Mouse (Mus musculus) heart, postnatal 0 days (tissue): Measurements from ENCODE around the gene Tmem8b. TPM values are rescaled to one million over a fixed set of nuclear protein-coding genes. Genes with fewer than 3 reads are reported as not detected.

Source experiments
- ATAC-seq: fragments of 200-750 bp; cut with Nextera tagmentation; 2 replicates; pipeline ENCODE4 v1.8.0; 2017; ENCODE audit warnings: low read depth, moderate number of reproducible peaks, moderate library complexity; ENCODE audit not compliant: insufficient read depth
- DNase-seq: peaks from one replicate; pipeline ENCODE4 v3.0.0-alpha.2; 2016; ENCODE audit warnings: low spot score
- H3K27ac ChIP-seq: fragments of 300-500 bp; sonication (generic); 2 replicates; pipeline ENCODE4 v1.5.1; 2014; ENCODE audit warnings: low read depth, mild to moderate bottlenecking
- H3K27me3 ChIP-seq: fragments of 300-500 bp; sonication (generic); 2 replicates; pipeline ENCODE4 v1.6.1; 2014; ENCODE audit warnings: low read length, mixed read lengths; ENCODE audit not compliant: control insufficient read depth, insufficient read depth
- H3K36me3 ChIP-seq: fragments of 300-500 bp; sonication (generic); replicated peaks from 2 replicates; pipeline ENCODE4 v1.6.1; 2014; ENCODE audit warnings: low read length, mixed read lengths; ENCODE audit not compliant: control insufficient read depth, insufficient read depth
- H3K4me1 ChIP-seq: fragments of 300-500 bp; sonication (generic); 2 replicates; pipeline ENCODE4 v1.6.1; 2014; ENCODE audit warnings: antibody characterized with exemption; ENCODE audit not compliant: control insufficient read depth, insufficient read depth
- H3K4me2 ChIP-seq: fragments of 300-500 bp; sonication (generic); 2 replicates; pipeline ENCODE4 v1.6.1; 2014; ENCODE audit warnings: low read depth, mild to moderate bottlenecking, low read length, moderate library complexity
- H3K4me3 ChIP-seq: fragments of 300-500 bp; sonication (generic); 2 replicates; pipeline ENCODE4 v1.5.1; 2014; ENCODE audit warnings: low read depth, low read length
- H3K9ac ChIP-seq: fragments of 300-500 bp; sonication (generic); replicated peaks from 2 replicates; pipeline ENCODE4 v1.6.1; 2014; ENCODE audit warnings: low read depth, low read length, mixed read lengths
- H3K9me3 ChIP-seq: fragments of 300-500 bp; sonication (generic); replicated peaks from 2 replicates; pipeline ENCODE4 v1.6.1; 2016; ENCODE audit warnings: low read length; ENCODE audit not compliant: control insufficient read depth
- CTCF ChIP-seq: IDR thresholded peaks from 2 replicates; pipeline ENCODE4 v1.5.1; 2016; ENCODE audit warnings: antibody characterized with exemption, control low read depth, low read depth
- EP300 ChIP-seq: IDR thresholded peaks from 2 replicates; pipeline ENCODE4 v1.6.1; 2016; ENCODE audit warnings: antibody characterized with exemption, low read depth
- WGBS: fragments of 180-500 bp; shearing (Covaris S2); extraction: QIAGEN DNeasy Blood & Tissue Kit; methylation state at CpG from one replicate; pipeline ENCODE4 v1.1.7; 2014; 5-methylcytosine and 5-hydroxymethylcytosine counted together
- polyA plus RNA-seq: library from polyadenylated mRNA; unstranded; fragments of >200 nt; fragmentation: Nextera tagmentation; extraction: Ambion mirVana; gene quantifications from 2 replicates; pipeline ENCODE4 v1.2.1, GENCODE M21; 2015
- total RNA-seq: library from RNA; depleted of rRNA; stranded (reverse); fragments of >200 nt; gene quantifications from 2 replicates; pipeline ENCODE4 v1.2.3, GENCODE M21; 2014; ENCODE audit warnings: low replicate concordance

Tmem8b gene
- total and polyA plus RNA-seq, 2 experiments from 2014 or later = 4.9 to 24.9 TPM

DNA sequence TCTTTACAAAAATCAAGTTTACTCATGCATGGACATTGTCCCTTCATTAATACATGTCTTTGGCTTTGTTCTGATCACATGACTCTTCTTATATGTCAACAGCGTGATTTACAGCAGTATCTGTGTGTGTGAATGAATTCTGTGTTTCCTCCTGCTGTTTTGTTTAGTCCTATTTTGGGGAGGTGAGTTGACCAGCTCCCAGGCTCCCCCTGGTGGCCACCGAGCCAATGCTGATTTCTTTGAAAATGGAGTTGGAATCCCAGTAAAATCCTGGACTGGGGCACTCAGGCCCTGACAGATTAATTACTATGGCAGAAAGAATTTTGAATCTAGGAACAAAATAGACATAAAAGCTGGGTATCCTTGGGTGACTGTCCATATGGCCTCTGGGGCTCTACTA is 43.0 kb downstream of the Tmem8b start:
- H3K4me1 ChIP-seq = peaks cover 7% of the 10 kb centered on the region; the same call in 1 of the 2 replicates
- H3K9ac ChIP-seq = no peak overlapping the region
- H3K4me2 ChIP-seq = no peak overlapping the region
- 0% methylated on average over 2 of the region's 2 CpGs for WGBS
- H3K27ac ChIP-seq = no peak overlapping the region
- H3K9me3 ChIP-seq = no peaks in the 10 kb centered on the region
- no peak overlapping the region for H3K4me3 ChIP-seq
- DNase-seq (peak; percentile 72), ATAC-seq (peak; percentile 62; the same call in 1 of the 2 replicates)
- 0 out of 2 replicates have a peak, but pooled peaks cover 3% of the 10 kb centered on the region for H3K27me3 ChIP-seq
- TF ChIP-seq EP300 (no peak), CTCF (peak; percentile 90)
- no peaks in the 10 kb centered on the region for H3K36me3 ChIP-seq

DNA sequence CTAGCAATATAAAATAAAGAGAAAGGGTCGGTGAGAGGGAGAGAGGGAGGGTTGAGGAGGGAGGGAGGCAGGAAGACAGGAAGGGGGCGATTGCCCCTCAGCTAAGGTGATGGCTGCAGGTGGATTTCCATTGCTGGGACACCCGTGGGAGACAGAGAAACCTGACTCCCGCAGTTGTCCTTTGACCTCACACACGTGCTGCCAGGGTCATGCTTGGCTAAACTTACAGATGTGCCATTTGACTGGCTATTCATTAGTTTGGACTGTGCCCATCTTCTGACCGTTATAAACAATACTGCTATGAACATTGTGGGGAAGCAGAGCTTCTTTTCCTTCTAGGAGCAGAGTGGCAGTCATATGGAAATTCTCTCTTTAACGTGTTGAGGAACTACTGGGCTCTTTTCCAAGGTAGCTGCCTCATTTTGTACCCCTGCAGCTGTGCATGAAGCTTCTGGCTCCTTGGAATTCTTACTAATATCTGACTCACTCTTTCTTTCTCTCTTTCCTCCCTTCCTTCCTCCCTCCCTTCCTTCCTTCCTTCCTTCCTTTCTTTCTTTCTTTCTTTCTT is 45.0 kb downstream of the Tmem8b start:
- TF ChIP-seq CTCF = no peak
- TF ChIP-seq EP300 = no peak

DNA sequence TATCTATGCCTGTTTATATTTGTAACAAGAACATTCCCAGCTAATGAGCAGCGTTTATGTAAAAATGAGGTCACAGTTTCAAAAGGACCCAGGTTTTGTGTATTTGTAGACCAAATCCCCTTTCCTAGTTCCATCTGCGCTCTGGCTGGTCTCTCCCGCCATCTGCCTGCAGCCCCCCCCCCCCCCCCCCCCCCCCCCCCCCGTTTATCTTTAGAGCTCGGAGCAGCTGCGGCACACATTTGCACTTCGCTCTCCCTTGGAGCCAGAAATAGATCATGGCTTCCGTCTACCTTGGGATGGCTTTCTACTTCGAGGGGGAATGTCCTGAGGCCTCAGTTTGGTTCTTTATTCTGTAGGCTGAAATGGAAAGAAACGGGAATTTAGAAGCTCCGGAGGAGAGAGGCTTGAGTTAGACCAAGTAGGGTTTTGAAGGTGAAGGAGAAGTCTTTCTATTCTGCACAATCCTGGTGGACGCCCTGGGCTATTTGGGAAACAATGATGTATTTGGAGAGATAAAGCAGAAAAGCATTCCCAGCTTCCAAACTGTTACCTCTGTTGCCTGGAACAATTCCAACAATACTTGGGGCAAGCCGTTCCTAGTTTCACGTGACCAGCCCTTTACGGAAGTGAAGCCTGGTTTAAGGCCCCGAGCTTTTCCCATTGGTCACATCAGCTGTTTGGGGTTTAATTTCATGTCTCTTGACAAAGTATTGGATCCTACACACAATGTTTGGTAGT is 51.9 kb downstream of the Tmem8b start:
- H3K4me1 ChIP-seq = no peaks in the 10 kb centered on the region
- no peaks in the 10 kb centered on the region for H3K27me3 ChIP-seq
- no peak for DNase-seq
- no peaks in the 10 kb centered on the region for H3K36me3 ChIP-seq
- no peak overlapping the region for H3K9ac ChIP-seq
- no peak overlapping the region; the same call in 1 of the 2 replicates for H3K4me2 ChIP-seq
- peak; percentile 52; the same call in 1 of the 2 replicates for ATAC-seq
- H3K27ac ChIP-seq = peak overlapping the region; percentile 78
- H3K9me3 ChIP-seq = no peaks in the 10 kb centered on the region
- no peak overlapping the region for H3K4me3 ChIP-seq
- 32% methylated on average over 14 of the region's 16 CpGs for WGBS
- TF ChIP-seq EP300 (no peak), CTCF (no peak)

More for the DNA sequence above, 45.0 kb downstream of the Tmem8b start:
- ATAC-seq = no peak
- WGBS = 54% methylated on average over 7 of the region's 7 CpGs
- 0 out of 2 replicates have a peak, but pooled peaks cover 3% of the 10 kb centered on the region for H3K27me3 ChIP-seq
- no peaks in the 10 kb centered on the region for H3K9me3 ChIP-seq
- no peak for DNase-seq
- no peak overlapping the region for H3K27ac ChIP-seq
- no peaks in the 10 kb centered on the region for H3K36me3 ChIP-seq
- no peak overlapping the region for H3K4me3 ChIP-seq
- H3K9ac ChIP-seq = no peak overlapping the region
- H3K4me1 ChIP-seq = peaks cover 7% of the 10 kb centered on the region; the same call in 1 of the 2 replicates
- no peak overlapping the region for H3K4me2 ChIP-seq

DNA sequence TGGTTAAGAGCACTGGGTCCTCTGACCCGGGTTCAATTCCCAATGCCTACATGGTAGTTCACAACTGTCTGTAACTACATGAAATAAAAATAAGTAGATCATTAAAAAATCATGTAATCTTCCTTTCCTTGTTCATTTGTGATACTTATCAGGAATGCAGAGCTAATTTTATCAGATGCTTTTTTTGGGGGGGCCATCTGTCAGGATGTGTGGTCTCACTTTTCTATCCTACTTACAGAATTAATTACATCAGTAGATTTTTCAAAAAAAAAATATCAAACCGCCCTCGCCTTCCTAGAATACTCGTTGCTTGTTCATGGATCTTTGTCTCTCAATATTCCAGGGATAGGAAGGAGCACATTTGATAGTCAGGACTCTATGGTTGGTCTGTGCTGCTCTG is 53.4 kb downstream of the Tmem8b start:
- Histone ChIP-seq H3K9me3 (no peaks in the 10 kb centered on the region), H3K9ac (no peak overlapping the region), H3K4me3 (no peak overlapping the region), H3K36me3 (no peaks in the 10 kb centered on the region), H3K27me3 (no peaks in the 10 kb centered on the region), H3K4me1 (peaks cover 8% of the 10 kb centered on the region; the same call in 1 of the 2 replicates), H3K4me2 (no peak overlapping the region), H3K27ac (no peak overlapping the region)
- WGBS = 85% methylated on average over 4 of the region's 4 CpGs
- no peak for DNase-seq
- no peak for ATAC-seq
- no peak for TF ChIP-seq EP300
- TF ChIP-seq CTCF = no peak

- Histone ChIP-seq H3K4me2 (no peak overlapping the region), H3K27me3 (no peaks in the 10 kb centered on the region), H3K4me1 (peaks cover 34% of the 10 kb centered on the region), H3K36me3 (no peaks in the 10 kb centered on the region), H3K4me3 (no peak overlapping the region), H3K27ac (no peak overlapping the region), H3K9me3 (no peaks in the 10 kb centered on the region), H3K9ac (no peak overlapping the region)
- TF ChIP-seq CTCF (peak; percentile 83), EP300 (no peak)
- DNase-seq (peak; percentile 65), ATAC-seq (no peak)
- WGBS = 22% methylated on average over 1 of the region's 1 CpGs
Measured at GRCm38 (mm10) chr4:43724764-43725163, 56.0 kb downstream of the Tmem8b start.
